Mouse (Mus musculus) intestine, embryonic 15.5 days (tissue): Measurements from ENCODE around the gene Alg6. TPM values are rescaled to one million over a fixed set of nuclear protein-coding genes. Genes with fewer than 3 reads are reported as not detected.

Experiments used
- ATAC-seq: fragments of 200-750 bp; cut with Nextera tagmentation; 2 replicates; pipeline ENCODE4 v1.8.0; 2017; ENCODE audit warnings: moderate TSS enrichment, moderate library complexity
- H3K27ac ChIP-seq: fragments of 300-500 bp; sonication (generic); 2 replicates; pipeline ENCODE4 v1.5.1; 2015; ENCODE audit warnings: mild to moderate bottlenecking, inconsistent platforms
- H3K27me3 ChIP-seq: fragments of 300-500 bp; sonication (generic); replicated peaks from 2 replicates; pipeline ENCODE4 v1.6.1; 2015; ENCODE audit warnings: inconsistent platforms
- H3K36me3 ChIP-seq: fragments of 300-500 bp; sonication (generic); 2 replicates; pipeline ENCODE4 v1.6.1; 2015; ENCODE audit warnings: inconsistent platforms
- H3K4me1 ChIP-seq: fragments of 300-500 bp; sonication (generic); replicated peaks from 2 replicates; pipeline ENCODE4 v1.6.1; 2015; ENCODE audit warnings: inconsistent platforms
- H3K4me2 ChIP-seq: fragments of 300-500 bp; sonication (generic); replicated peaks from 2 replicates; pipeline ENCODE4 v1.6.1; 2015; ENCODE audit warnings: mild to moderate bottlenecking, inconsistent platforms
- H3K4me3 ChIP-seq: fragments of 300-500 bp; sonication (generic); replicated peaks from 2 replicates; pipeline ENCODE4 v1.5.1; 2015; ENCODE audit warnings: inconsistent platforms
- H3K9ac ChIP-seq: fragments of 300-500 bp; sonication (generic); 2 replicates; pipeline ENCODE4 v1.6.1; 2015; ENCODE audit warnings: inconsistent platforms
- H3K9me3 ChIP-seq: fragments of 300-500 bp; sonication (generic); 2 replicates; pipeline ENCODE4 v1.6.1; 2016; ENCODE audit warnings: inconsistent platforms
- WGBS: fragments of 180-500 bp; shearing (Covaris S2); methylation state at CpG from one replicate; pipeline ENCODE4 v1.1.7; 2015; 5-methylcytosine and 5-hydroxymethylcytosine counted together
- polyA plus RNA-seq: library from polyadenylated mRNA; unstranded; fragments of >200 nt; fragmentation: Nextera tagmentation; extraction: Ambion mirVana; gene quantifications from 2 replicates; pipeline ENCODE4 v1.2.1, GENCODE M21; 2015

The Alg6 gene
- polyA plus RNA-seq, result 19.5 and 24.6 TPM in 2 replicates

DNA sequence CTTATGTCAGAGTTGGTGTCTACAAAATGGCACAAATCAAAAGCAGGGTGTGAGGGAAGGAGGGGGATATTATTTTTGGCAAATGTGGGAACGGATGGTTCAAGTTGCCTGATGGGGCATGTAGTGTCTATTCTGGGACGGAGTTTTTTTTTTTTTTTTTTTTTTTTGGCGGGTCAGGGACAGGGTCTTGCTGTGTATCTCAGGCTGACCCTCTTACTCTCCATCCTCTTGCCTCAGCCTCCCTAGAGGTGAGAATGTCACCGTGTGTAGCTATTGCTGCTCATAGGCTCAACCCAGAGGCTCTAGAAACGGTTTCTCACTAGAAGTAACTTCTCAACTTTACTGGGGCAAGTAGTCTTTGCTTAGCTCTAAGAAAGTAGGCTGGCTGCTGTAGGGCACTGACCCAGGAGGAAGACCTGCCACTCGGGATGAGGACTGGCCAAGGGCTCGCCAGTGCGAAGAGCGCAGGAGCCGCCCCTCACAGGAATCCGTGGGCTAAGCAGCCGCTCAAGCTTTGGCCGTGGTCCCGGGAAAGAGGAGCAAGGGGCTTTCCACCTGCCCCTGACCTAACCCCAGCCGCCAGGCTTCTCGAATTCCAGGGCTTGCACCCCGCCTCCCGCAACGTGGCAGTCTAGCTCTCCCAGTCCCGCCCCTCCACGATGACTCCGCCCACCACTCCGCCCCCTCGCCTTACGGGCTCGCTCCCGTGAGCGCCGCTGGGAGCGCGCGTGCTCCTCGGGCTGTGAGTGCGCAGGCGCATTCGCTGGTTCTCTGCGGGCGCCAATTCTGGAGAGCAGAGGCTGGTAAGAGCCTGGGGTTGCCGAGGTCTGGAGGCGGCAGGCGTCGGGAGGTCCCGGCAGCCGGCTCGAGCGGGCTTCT, at the start of gene Alg6:
Gene Alg6 (plus strand): TSS at position 761 of the 879 bp plus-strand sequence.
- 0 out of 2 replicates have a peak within 1 kb of the TSS, but pooled peaks have one; percentile 41 for H3K27ac ChIP-seq

DNA sequence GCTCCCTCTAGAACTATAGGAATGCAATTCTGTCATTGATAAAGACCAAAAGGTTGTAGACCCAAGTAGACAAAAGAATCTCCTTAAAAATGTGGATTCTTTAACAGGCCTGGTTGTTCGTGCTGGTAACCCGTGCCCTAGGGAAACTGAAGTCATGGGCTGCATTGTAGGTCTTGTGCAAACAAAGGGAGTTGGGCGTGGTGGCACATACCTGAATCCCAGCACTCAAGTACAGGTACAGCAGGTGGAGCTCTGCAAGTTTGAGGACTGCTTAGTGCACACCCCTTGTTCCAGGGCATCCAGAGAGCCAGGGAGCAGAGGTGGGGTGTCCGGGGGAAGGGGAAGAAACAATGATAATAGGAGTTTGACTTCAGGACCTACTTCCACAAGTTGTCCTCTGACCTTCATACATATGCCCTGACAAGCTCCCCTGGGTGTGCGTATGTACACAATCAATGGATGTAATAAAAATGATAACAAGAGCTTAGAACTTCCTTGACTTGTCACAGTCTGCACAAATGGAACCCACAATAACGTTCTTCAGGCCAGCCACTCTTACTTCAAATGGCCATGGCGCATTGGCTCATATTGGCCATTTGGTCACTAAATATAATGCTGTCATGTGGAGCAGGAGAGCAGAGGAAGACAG, 45.1 kb upstream of the Alg6 start:
- H3K27me3 ChIP-seq, result no peaks in the 10 kb centered on the region
- peak; percentile 78 for ATAC-seq

More for the DNA sequence above, at the start of gene Alg6:
- Histone ChIP-seq H3K4me2 (peak within 1 kb of the TSS; percentile 82), H3K9ac (peak within 1 kb of the TSS; percentile 89), H3K27me3 (no peaks in the 10 kb centered on the region), H3K4me1 (no peaks in the 10 kb centered on the region), H3K36me3 (no peaks in the 10 kb centered on the region), H3K4me3 (peak within 1 kb of the TSS; percentile 70), H3K9me3 (no peaks in the 10 kb centered on the region)
- peak; percentile 97 for ATAC-seq
- 3% methylated on average over 46 of the region's 46 CpGs for WGBS

GRCm38 (mm10) chr4:99675191-99675590, 40.3 kb upstream of the Alg6 start:
- no peaks in the 10 kb centered on the region for H3K36me3 ChIP-seq
- no peak for ATAC-seq

More for the DNA sequence above, 45.1 kb upstream of the Alg6 start:
- Histone ChIP-seq H3K9ac (no peak overlapping the region), H3K4me3 (no peak overlapping the region), H3K4me2 (no peak overlapping the region), H3K9me3 (no peaks in the 10 kb centered on the region), H3K4me1 (no peaks in the 10 kb centered on the region), H3K27ac (no peak overlapping the region), H3K36me3 (no peaks in the 10 kb centered on the region)
- 66% methylated on average over 7 of the region's 7 CpGs for WGBS

GRCm38 (mm10) chr4:99683941-99684340, 31.5 kb upstream of the Alg6 start:
- Histone ChIP-seq H3K9ac (no peak overlapping the region), H3K9me3 (no peaks in the 10 kb centered on the region), H3K4me3 (no peak overlapping the region), H3K27ac (no peak overlapping the region), H3K27me3 (no peaks in the 10 kb centered on the region), H3K4me1 (no peaks in the 10 kb centered on the region), H3K36me3 (no peaks in the 10 kb centered on the region), H3K4me2 (no peak overlapping the region)
- WGBS, result 79% methylated on average over 6 of the region's 6 CpGs
- ATAC-seq, result no peak

More at GRCm38 (mm10) chr4:99675191-99675590, 40.3 kb upstream of the Alg6 start:
- H3K9ac ChIP-seq, result no peak overlapping the region
- no peak overlapping the region for H3K4me3 ChIP-seq
- no peaks in the 10 kb centered on the region for H3K4me1 ChIP-seq
- no peak overlapping the region for H3K27ac ChIP-seq
- no peaks in the 10 kb centered on the region for H3K9me3 ChIP-seq
- no peaks in the 10 kb centered on the region for H3K27me3 ChIP-seq
- no peak overlapping the region for H3K4me2 ChIP-seq

DNA sequence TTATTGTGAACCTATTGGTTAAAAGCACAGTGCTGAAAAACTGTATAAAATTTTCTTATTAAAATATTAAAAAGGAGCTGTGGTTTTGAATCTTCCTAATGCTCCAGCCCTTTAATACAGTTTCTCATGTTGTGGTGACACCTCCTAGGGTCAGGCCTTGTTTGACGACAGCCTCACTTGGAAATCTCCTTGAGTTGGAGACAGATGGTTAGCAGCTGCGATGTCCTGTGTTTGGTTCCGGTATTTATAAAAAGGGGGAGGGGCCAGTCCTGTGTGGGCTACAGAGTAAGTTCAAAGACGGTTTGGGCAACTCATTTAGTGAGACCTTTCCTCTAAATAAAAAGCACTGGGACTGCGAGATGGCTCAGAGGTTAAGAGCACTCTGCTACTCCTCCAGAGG, 29.2 kb upstream of the Alg6 start:
- 53% methylated on average over 5 of the region's 5 CpGs for WGBS
- H3K4me3 ChIP-seq, result no peak overlapping the region
- ATAC-seq, result no peak
- no peaks in the 10 kb centered on the region for H3K4me1 ChIP-seq
- H3K27me3 ChIP-seq, result no peaks in the 10 kb centered on the region
- no peaks in the 10 kb centered on the region for H3K36me3 ChIP-seq
- H3K9ac ChIP-seq, result no peak overlapping the region
- H3K4me2 ChIP-seq, result no peak overlapping the region
- no peak overlapping the region for H3K27ac ChIP-seq
- no peaks in the 10 kb centered on the region for H3K9me3 ChIP-seq

DNA sequence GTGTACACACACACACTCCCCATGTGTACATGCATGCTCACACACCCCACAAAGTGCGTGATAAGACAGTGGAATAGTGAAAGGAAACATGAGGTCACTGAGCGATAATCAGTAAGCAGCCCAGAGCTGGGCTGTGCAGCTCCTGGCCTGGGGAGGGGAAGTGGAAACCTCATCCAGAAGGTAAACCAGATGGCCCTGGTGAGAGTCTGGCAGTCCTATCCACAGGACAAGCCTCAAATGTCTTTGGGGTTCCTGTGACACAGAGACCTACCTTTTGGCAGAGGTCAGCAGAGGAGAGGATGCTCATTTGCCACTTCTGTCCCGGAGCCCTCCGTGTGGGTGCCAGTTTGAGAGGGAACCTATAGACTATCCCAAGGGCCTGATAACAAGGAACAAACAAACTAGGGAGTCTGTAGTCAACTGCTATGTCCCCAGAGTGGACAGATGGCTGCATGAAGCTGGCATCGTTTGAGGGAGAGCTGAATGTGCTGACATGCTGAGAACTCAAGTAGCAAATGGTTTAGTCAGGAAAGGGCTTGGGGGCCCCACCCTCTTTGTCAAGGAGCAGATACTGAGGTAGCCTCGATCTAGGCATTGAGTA, 2.8 kb upstream of the Alg6 start:
- Histone ChIP-seq H3K4me1 (no peaks in the 10 kb centered on the region), H3K9ac (no peak overlapping the region), H3K4me3 (no peak overlapping the region), H3K27ac (no peak overlapping the region), H3K27me3 (no peaks in the 10 kb centered on the region), H3K36me3 (no peaks in the 10 kb centered on the region), H3K4me2 (no peak overlapping the region), H3K9me3 (no peaks in the 10 kb centered on the region)
- ATAC-seq, result no peak
- WGBS, result 80% methylated on average over 6 of the region's 6 CpGs

DNA sequence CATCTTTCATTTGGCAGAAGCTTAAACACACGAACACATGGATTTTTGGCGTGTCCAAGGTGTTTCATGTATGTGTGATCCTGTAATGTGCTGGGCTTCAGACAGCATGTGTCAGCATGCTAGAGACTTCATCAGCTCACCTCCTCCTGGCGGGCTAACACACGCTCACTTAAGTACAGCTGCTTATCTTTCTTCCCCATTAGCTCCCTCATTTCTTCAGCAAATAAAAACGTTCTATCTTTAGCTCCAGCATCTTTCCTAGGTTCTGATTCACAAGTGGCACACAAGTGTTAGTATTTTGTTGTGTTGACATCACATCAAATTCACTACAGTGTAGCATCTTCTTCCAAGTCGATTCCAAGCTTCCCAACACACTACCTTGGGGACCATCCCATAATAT, 1.5 kb upstream of the Alg6 start:
- Histone ChIP-seq H3K27ac (no peak overlapping the region), H3K36me3 (no peaks in the 10 kb centered on the region), H3K4me2 (no peak overlapping the region), H3K9me3 (no peaks in the 10 kb centered on the region), H3K4me3 (no peak overlapping the region), H3K9ac (no peak overlapping the region), H3K27me3 (no peaks in the 10 kb centered on the region), H3K4me1 (no peaks in the 10 kb centered on the region)
- no peak for ATAC-seq
- WGBS, result 81% methylated on average over 6 of the region's 6 CpGs

DNA sequence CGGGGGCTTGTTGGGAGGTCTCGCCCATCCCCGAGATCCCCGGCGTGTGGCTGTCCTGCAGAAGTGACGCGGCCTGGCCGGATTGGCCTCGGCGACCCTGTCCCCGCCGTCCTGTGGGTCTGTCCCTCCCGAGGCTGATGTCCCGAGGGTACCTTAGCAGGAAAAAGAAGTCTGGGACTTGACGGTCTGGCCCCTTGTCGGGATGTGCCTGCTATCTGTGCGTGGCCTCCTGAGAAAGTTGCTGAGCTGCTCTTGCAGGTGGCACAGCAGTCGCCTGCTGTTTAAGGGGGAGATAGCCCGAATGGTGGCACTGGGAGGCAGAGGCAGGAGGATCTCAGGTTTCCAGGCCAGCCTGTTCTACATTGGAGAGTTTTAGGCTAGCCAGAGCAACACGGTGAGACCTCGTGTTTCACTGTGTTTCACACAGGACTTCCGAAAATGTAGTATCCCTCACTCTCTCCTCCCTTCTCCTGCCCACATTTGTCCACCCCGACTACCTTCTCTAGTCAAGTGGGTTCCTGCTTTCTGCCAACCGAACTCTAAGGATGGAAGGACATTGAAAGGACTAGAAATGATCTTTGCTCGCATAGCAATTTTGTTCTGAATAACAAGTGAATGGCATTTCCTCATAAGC, 436 bp downstream of the Alg6 start:
- Histone ChIP-seq H3K36me3 (no peaks in the 10 kb centered on the region), H3K4me1 (no peaks in the 10 kb centered on the region), H3K4me3 (peak overlapping the region; percentile 70), H3K27me3 (no peaks in the 10 kb centered on the region), H3K27ac (no peak overlapping the region), H3K9ac (peak overlapping the region; percentile 89), H3K4me2 (peak overlapping the region; percentile 82), H3K9me3 (no peaks in the 10 kb centered on the region)
- peak; percentile 73; the same call in 1 of the 2 replicates for ATAC-seq
- 27% methylated on average over 21 of the region's 25 CpGs for WGBS

DNA sequence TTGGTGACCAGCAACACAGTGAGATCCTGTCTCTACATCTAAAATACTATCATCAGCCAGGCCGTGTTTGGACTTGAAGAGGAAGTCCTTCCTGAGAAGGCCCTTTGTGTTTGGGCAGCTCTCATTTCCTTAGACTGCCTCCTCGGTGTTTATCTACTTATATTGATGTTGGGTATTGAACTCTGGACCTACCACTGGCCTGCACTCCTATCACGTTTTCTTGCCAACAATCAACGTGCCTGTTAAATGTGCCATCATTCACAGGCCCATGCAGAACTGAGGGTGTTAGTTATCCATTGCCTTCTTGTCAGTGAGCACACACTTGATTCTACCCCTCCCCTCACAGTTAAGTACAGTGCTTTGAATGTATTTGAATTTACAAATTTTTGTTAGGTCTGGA, 2.4 kb downstream of the Alg6 start:
- no peaks in the 10 kb centered on the region for H3K36me3 ChIP-seq
- H3K9me3 ChIP-seq, result no peaks in the 10 kb centered on the region

GRCm38 (mm10) chr4:99724331-99724730, 8.9 kb downstream of the Alg6 start:
- no peaks in the 10 kb centered on the region for H3K4me1 ChIP-seq
- H3K9me3 ChIP-seq, result no peaks in the 10 kb centered on the region
- no peak for ATAC-seq
- H3K36me3 ChIP-seq, result no peaks in the 10 kb centered on the region
- H3K27me3 ChIP-seq, result no peaks in the 10 kb centered on the region
- no peak overlapping the region for H3K4me3 ChIP-seq
- WGBS, result 77% methylated on average over 4 of the region's 4 CpGs
- no peak overlapping the region for H3K27ac ChIP-seq
- no peak overlapping the region for H3K9ac ChIP-seq
- H3K4me2 ChIP-seq, result no peak overlapping the region

More for the DNA sequence above, 2.4 kb downstream of the Alg6 start:
- Histone ChIP-seq H3K9ac (no peak overlapping the region), H3K27me3 (no peaks in the 10 kb centered on the region), H3K4me2 (no peak overlapping the region), H3K4me3 (no peak overlapping the region), H3K4me1 (no peaks in the 10 kb centered on the region), H3K27ac (no peak overlapping the region)
- no peak for ATAC-seq
- WGBS, result 53% methylated on average over 4 of the region's 4 CpGs

DNA sequence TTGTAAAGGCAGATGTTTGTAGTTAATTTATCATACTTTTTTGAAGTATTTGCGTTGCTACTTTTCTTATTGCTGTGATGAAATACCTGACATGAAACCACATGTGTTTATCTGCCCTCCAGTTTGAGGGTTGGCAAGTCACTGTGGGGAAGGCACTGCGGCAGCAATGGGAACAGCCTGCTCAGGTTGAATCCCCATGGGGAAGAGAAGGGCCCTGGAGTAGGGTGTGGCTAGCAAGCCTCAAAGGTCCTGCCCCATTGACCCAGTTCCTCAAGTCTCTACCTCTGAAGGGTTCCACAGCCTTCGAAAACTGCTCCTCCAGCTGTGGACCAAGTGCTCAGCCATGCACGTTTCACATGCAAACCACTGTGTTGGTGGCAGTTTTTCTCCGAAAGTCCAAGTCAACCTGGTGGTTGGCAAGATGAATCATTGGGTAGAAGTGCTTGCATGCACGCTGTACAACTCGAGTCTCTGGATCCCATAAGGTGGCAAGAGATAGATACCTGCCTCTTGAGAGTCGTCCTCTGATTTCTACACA, 10.5 kb downstream of the Alg6 start:
- Histone ChIP-seq H3K27me3 (no peaks in the 10 kb centered on the region), H3K9ac (no peak overlapping the region), H3K36me3 (peaks cover 13% of the 10 kb centered on the region), H3K4me3 (no peak overlapping the region), H3K9me3 (no peaks in the 10 kb centered on the region; the same call in 1 of the 2 replicates), H3K4me1 (no peaks in the 10 kb centered on the region), H3K27ac (no peak overlapping the region), H3K4me2 (no peak overlapping the region)
- ATAC-seq, result no peak
- 89% methylated on average over 8 of the region's 8 CpGs for WGBS

DNA sequence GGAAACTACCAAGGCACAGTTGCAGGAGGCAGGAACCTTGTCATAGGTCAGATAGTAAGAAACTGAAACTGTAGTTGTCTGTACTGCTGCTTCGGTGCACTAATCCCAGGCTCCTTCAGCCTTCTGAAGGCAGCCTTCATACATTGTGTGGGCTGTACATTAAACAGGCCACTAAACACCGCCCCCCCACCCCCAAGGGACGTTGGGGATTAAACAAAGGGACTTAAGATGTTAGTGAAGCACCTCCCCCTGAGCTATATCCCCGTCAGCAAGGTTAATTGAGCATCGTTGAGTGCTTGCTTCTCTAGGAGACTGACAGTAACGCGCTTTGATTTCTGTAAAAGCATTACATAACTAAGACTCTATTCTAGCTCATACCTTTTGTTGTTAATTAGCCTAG, 24.4 kb downstream of the Alg6 start:
- no peak overlapping the region for H3K27ac ChIP-seq
- no peak overlapping the region for H3K4me2 ChIP-seq
- no peaks in the 10 kb centered on the region for H3K36me3 ChIP-seq
- no peaks in the 10 kb centered on the region for H3K9me3 ChIP-seq
- no peak for ATAC-seq
- H3K4me3 ChIP-seq, result no peak overlapping the region
- no peak overlapping the region for H3K9ac ChIP-seq
- H3K27me3 ChIP-seq, result no peaks in the 10 kb centered on the region
- 67% methylated on average over 7 of the region's 7 CpGs for WGBS
- H3K4me1 ChIP-seq, result no peaks in the 10 kb centered on the region
